Mouse (Mus musculus) midbrain, postnatal 0 days (tissue): ENCODE data around the gene Prrt1. TPM values are rescaled to one million over a fixed set of nuclear protein-coding genes. Genes with fewer than 3 reads are reported as not detected.

Source experiments
- ATAC-seq: fragments of 200-750 bp; cut with Nextera tagmentation; 2 replicates; pipeline ENCODE4 v1.8.0; 2017; ENCODE audit warnings: moderate number of reproducible peaks, mild to moderate bottlenecking, moderate TSS enrichment, moderate library complexity; ENCODE audit not compliant: low FRiP score
- DNase-seq: peaks from one replicate; pipeline ENCODE4 v3.0.0-alpha.2; 2015; ENCODE audit warnings: low spot score
- H3K27ac ChIP-seq: fragments of 300-500 bp; sonication (generic); 2 replicates; pipeline ENCODE4 v1.5.1; 2014; ENCODE audit warnings: low read depth, mild to moderate bottlenecking, low read length, mixed read lengths
- H3K27me3 ChIP-seq: fragments of 300-500 bp; sonication (generic); 2 replicates; pipeline ENCODE4 v1.6.1; 2014; ENCODE audit warnings: low read length, control low read depth, mixed read lengths; ENCODE audit not compliant: insufficient read depth
- H3K36me3 ChIP-seq: fragments of 300-500 bp; sonication (generic); 2 replicates; pipeline ENCODE4 v1.6.1; 2014; ENCODE audit warnings: low read length, control low read depth, mixed read lengths; ENCODE audit not compliant: insufficient read depth
- H3K4me1 ChIP-seq: fragments of 300-500 bp; sonication (generic); 2 replicates; pipeline ENCODE4 v1.6.1; 2014; ENCODE audit warnings: mild to moderate bottlenecking, control low read depth, antibody characterized with exemption, low read length, mixed read lengths; ENCODE audit not compliant: insufficient read depth
- H3K4me2 ChIP-seq: fragments of 300-500 bp; sonication (generic); 2 replicates; pipeline ENCODE4 v1.6.1; 2014; ENCODE audit warnings: low read depth, mild to moderate bottlenecking, low read length, mixed read lengths; ENCODE audit not compliant: poor library complexity, severe bottlenecking
- H3K4me3 ChIP-seq: fragments of 300-500 bp; sonication (generic); 2 replicates; pipeline ENCODE4 v1.5.1; 2014; ENCODE audit warnings: low read depth, mild to moderate bottlenecking, low read length, moderate library complexity
- H3K9ac ChIP-seq: fragments of 300-500 bp; sonication (generic); replicated peaks from 2 replicates; pipeline ENCODE4 v1.6.1; 2014; ENCODE audit warnings: mild to moderate bottlenecking, low read length, moderate library complexity, mixed read lengths; ENCODE audit not compliant: poor library complexity, severe bottlenecking
- H3K9me3 ChIP-seq: fragments of 300-500 bp; sonication (generic); 2 replicates; pipeline ENCODE4 v1.6.1; 2016; ENCODE audit warnings: low read length, control low read depth
- CTCF ChIP-seq: IDR thresholded peaks from 2 replicates; pipeline ENCODE4 v1.5.1; 2016; ENCODE audit warnings: antibody characterized with exemption, mild to moderate bottlenecking
- whole genome bisulfite sequencing: fragments of 180-500 bp; shearing (Covaris S2); extraction: QIAGEN DNeasy Blood & Tissue Kit; methylation state at CpG from one replicate; pipeline ENCODE4 v1.1.7; 2014; 5-methylcytosine and 5-hydroxymethylcytosine counted together
- polyA plus RNA-seq: library from polyadenylated mRNA; unstranded; fragments of >200 nt; fragmentation: Nextera tagmentation; extraction: Ambion mirVana; gene quantifications from 2 replicates; pipeline ENCODE4 v1.2.1, GENCODE M21; 2015
- total RNA-seq: library from RNA; depleted of rRNA; stranded (reverse); fragments of >200 nt; gene quantifications from 2 replicates; pipeline ENCODE4 v1.2.3, GENCODE M21; 2014

Gene Prrt1
- total and polyA plus RNA-seq, 2 experiments from 2014 or later = 9.1 to 14.0 TPM

DNA sequence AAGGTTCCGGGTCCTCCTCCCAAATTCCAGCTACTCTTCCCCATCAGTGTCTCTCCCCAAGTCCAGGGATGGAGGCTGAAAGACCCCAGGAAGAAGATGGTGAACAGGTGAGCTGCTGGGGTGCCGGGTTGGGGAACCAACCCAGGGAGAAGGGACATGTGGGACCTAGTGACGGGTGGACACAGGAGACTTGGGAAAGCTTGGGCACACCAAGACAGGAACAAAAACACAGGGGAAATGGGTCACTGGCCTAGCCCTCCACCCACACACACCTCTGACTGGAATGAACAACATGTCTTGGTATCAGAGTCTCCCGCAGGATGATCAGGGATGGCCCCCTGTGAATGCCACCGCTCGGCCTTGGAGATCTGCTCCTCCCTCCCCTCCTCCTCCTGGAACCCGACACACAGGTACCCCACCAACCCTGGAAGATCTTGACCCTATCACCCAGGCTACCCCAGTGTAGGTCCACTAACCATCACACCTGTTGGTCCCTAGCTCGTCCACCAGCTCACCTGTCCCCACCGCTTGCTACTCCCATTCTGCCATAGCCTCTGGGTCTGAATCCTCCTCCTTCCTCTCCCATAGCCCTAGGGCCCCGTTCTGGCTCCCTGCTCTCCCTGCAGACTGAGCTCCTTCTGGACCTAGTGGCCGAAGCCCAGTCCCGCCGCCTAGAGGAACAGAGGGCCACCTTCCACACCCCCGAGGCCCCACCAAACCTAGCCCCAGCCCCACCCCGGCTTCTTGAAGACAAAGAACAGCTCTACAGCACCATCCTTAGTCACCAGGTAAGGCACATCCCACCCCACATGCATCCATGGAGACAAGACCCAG, 39.0 kb upstream of the Prrt1 start:
- H3K36me3 ChIP-seq = peaks cover 6% of the 10 kb centered on the region
- no peak for TF ChIP-seq CTCF
- H3K9ac ChIP-seq = 0 out of 2 replicates have a peak overlapping the region, but pooled peaks have one; percentile 92
- peak overlapping the region; percentile 98; the same call in 1 of the 2 replicates for H3K27ac ChIP-seq
- no peak for DNase-seq
- H3K4me2 ChIP-seq = peak overlapping the region; percentile 97
- no peak overlapping the region for H3K4me3 ChIP-seq
- H3K9me3 ChIP-seq = no peaks in the 10 kb centered on the region
- H3K27me3 ChIP-seq = no peaks in the 10 kb centered on the region
- H3K4me1 ChIP-seq = peaks cover 38% of the 10 kb centered on the region
- WGBS = 58% methylated on average over 15 of the region's 15 CpGs
- no peak for ATAC-seq

DNA sequence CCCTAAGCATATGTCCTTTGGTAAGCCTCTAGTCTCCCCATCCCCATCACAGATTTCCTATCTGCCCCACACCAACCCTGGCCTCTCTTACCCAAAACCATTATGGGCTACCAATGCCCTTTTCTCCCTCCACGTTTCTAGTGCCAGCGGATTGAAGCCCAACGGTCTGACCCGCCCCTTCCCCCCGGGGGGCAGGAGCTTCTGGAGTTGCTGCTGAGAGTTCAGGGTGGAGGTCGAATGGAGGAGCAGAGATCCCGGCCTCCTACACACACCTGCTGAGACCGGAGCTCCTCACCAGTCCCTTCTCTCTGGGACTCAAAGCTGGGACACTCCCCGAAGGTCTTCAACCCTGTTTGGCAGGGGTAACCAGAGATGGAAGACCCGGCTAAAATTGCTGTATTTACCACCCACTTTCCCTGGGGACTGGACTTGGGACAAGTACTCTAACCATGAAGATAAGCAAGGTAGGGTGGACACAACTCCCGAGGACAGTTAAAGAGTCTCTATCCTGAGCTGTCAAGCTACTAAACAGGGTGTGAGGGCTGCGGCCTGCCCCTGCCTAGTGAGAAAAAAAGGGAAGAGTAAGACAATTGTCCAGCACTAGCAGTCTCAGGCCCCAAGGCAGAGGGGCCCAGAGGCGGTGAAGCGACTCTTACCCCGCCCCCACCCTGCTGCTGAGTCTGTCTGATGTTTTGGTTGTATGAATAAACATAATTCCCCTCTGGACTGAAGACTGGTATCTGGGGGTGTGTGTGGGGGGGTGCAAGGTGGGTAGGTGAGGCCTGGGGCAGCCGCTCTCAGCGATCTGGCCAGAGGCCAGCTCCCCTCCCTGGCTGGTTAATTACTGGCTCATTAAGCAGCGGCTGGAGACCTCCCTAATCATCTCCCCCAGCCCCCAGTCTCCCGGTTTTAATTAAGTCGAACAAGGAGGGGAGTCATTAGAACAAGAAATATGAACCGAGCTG, 38.0 kb upstream of the Prrt1 start, which contains the start of gene Pbx2:
Gene Pbx2, plus strand, starts transcription at position 238 of the 965 bp plus-strand sequence.
- Histone ChIP-seq H3K9ac (peak within 1 kb of the TSS; percentile 92), H3K36me3 (peaks cover 11% of the 10 kb centered on the region), H3K4me2 (peak within 1 kb of the TSS; percentile 97), H3K4me3 (peak within 1 kb of the TSS; percentile 76), H3K27ac (peak within 1 kb of the TSS; percentile 98), H3K27me3 (no peaks in the 10 kb centered on the region), H3K4me1 (peaks cover 31% of the 10 kb centered on the region), H3K9me3 (no peaks in the 10 kb centered on the region)
- ATAC-seq = no peak
- DNase-seq = peak; percentile 61
- WGBS = 3% methylated on average over 20 of the region's 21 CpGs
- TF ChIP-seq CTCF = no peak

GRCm38 (mm10) chr17:34591994-34592375, 37.3 kb upstream of the Prrt1 start:
- Histone ChIP-seq H3K36me3 (peaks cover 15% of the 10 kb centered on the region), H3K4me3 (peak overlapping the region; percentile 76), H3K9me3 (no peaks in the 10 kb centered on the region), H3K27me3 (no peaks in the 10 kb centered on the region), H3K27ac (peak overlapping the region; percentile 98), H3K9ac (peak overlapping the region; percentile 92), H3K4me1 (peaks cover 28% of the 10 kb centered on the region), H3K4me2 (peak overlapping the region; percentile 97)
- TF ChIP-seq CTCF = no peak
- 3% methylated on average over 23 of the region's 35 CpGs for WGBS
- ATAC-seq (peak; percentile 41), DNase-seq (peak; percentile 89)

DNA sequence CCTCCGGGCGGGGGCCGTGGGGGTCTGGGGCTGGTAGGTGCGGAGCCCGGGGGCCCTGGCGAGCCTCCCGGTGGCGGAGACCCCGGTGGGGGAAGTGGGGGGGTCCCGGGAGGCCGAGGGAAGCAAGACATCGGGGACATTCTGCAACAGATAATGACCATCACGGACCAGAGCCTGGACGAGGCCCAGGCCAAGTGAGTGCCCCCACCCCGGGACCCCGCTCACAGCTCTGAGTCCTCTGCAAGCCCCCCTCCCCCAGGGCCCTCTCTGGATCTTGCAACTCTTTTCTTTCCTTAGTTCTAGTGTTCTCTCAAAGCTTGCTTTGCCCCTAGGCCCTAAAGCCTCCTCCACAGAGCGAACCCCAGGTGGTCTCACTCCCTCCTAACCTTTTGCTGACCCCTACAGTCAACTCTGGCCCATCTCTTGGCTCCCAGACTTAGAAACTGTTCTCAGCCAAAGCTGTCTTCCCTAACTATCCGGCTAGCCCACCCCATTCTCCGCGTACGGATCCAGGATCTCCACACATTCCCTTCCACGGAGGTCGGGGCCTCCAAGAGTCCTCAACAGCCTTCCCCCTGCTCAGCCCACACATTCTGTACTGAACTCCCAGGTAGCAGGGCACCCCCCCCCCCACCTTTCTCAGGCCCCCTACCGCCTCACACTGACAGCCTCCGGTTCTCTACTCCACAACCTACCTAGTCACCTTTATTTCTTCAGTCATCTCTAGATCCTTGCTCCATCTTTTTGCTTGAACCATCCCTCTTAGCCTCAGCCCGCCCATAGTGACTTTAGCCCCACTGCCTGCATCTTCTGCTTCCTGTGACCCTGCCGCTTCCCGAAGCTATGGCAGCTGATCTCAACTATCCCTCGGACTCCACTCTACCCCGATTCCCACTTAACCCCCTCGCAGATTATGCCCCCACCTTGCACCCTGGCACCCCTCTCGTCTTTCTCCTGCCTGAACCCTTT, 36.5 kb upstream of the Prrt1 start:
- Histone ChIP-seq H3K27ac (peak overlapping the region; percentile 98), H3K9ac (peak overlapping the region; percentile 92), H3K36me3 (peaks cover 15% of the 10 kb centered on the region), H3K4me3 (peak overlapping the region; percentile 76), H3K27me3 (no peaks in the 10 kb centered on the region), H3K9me3 (no peaks in the 10 kb centered on the region), H3K4me2 (peak overlapping the region; percentile 97), H3K4me1 (peaks cover 27% of the 10 kb centered on the region)
- DNase-seq = peak; percentile 35
- ATAC-seq = peak; percentile 29
- WGBS = 2% methylated on average over 31 of the region's 32 CpGs
- no peak for TF ChIP-seq CTCF
